Mouse (Mus musculus) heart, adult 10 weeks (tissue): Measurements from ENCODE around the gene Fga. TPM values are rescaled to one million over a fixed set of nuclear protein-coding genes. Genes with fewer than 3 reads are reported as not detected.

ENCODE experiments used
- polyA plus RNA-seq: library from polyadenylated mRNA; stranded (reverse); fragments of 350-450 nt; fragmentation: Illumina TruSeq; extraction: RNeasy Lipid Tissue Mini Kit (QIAGEN cat#74804); gene quantifications from one replicate; pipeline ENCODE4 v1.2.3, GENCODE M21; 2014; ENCODE audit warnings: low read depth, low replicate concordance

The Fga gene
- polyA plus RNA-seq: 1.8 TPM

DNA sequence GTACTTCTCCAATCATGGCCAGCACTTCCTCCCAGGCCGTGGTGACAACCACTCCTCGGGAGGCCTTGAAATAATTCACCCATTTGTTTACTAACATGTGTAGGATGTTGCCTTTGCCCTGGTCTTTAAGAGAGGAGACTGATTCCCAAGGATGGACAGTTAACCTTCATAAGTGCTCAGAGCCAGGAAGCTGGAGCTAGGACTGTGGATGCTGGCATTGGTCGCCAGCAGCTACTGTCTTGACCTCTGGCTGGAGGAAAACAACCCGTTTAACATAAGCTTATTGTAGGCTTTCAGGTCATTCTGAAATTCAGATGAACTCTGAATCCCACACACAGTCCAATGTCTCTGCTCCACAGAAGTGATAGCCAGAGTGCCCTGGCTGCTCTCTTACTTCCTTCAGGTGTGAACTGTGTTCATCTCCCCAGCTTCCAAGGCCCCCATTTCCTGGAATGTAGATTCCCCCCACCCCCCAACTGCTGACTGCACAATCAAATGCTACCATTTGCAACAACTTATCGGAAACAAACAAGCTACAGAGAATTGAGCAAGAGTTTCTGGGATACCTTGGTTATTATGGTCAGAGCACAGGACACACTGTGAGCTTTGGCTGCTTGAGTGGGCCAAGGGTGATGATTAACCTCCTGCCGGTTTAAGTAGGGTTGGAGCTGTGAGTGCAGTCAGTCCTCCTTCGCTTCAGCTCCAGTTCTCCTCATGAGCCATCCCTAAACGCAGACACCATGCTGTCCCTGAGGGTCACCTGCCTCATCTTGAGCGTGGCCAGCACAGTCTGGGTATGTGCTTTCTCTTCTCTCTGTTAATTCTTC is at the start of gene Fga:
Gene Fga (plus strand): TSS at position 602 of the 827 bp plus-strand sequence.

DNA sequence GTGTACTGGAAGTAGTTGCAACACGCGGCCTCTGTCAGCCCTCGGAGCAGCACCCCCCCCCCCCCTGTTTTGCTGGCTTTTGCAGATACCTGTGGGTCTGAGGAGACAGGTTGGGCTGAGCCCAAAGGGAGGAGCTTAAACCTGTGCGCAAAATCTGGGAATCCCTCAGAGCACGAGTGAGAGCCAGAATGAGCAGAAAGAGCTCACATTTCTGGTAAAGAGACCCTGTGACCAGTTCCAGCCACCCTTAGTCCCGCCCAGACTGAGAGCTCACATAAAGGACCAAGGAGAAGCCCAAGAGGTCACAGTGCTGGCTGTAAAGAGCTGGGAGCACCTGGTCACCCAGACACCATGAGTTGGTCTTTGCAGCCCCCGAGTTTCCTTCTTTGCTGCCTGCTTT is 18.3 kb upstream of the Fga start, which contains the start of gene Fgg:
Gene Fgg (plus strand): TSS at position 168 of the 400 bp plus-strand sequence.

DNA sequence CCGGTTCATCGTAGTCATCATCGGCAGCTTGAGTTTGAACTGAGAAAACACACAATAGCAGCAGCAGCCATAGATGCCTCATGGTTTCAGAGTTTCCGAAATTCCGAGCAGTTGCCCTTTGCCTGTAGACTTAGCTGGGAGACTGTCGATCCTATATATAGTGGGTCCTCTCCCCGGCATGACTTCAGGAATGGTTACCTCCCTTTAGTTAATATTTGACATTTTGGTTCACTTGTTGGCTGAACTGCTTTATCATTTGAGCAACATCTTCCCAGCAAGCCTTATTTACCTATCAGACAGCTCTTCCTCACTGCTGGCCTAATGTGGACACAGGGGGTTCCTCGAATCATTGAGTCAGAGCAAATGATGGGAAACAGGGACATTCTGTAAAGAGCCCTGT is 23.8 kb downstream of the Fga start, which contains the start of gene Fgb:
Gene Fgb (minus strand): TSS at position 184 of the 400 bp plus-strand sequence.

DNA sequence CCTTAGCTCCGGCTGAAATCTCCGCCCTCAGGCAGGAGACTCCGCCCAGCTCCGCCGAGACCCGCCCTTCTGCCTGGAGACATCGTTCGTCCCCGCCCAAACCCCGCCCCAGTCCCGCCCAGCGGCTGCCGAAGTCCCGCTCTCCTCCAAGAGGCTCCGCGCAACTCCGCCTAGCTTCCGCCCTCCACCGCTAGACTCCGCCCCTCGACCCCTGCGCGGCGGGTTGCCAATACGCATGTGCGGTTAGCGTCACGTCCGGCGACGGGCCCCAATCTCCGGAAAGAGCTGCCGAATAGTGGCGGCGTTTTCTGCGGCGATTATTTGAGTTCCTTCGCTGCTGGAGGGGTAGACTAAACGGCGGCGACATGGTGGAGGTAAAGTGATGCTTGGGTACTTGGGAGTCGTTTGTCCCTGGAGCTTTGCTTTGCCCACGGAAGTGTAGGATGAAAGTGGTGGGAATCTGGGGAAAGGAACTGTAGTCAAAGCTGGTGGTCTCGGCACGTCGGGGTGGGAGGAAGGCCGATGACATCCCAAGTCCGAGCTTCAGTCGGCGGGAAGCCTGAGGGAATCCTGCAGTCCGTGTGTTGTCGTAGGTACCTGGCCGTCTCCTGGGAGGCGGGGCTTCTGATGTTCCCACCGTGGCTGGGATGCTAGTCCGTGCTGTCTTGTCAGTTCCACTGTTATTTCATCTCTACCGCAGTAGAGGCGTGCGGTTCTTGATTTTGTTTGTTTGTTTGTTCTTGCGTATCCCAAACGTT is 29.6 kb downstream of the Fga start, which contains the start of gene Plrg1:
Gene Plrg1 (plus strand): TSS at position 242 of the 758 bp plus-strand sequence.

Other genes starting within 250 kb of the Fga start
- gene Rbm46, start 149.6 kb upstream of the Fga start, polyA plus RNA-seq: not detected
- 0.31 TPM for gene Lrat, start 122.1 kb upstream of the Fga start, polyA plus RNA-seq
- 2.9 TPM for gene Fgg, start 18.4 kb upstream of the Fga start, polyA plus RNA-seq
- gene Fgb, start 23.8 kb downstream of the Fga start, polyA plus RNA-seq: 1.2 TPM
- gene Plrg1, start 29.4 kb downstream of the Fga start, polyA plus RNA-seq: 32.4 TPM
- 0.16 TPM for gene Dchs2, start 101.9 kb downstream of the Fga start, polyA plus RNA-seq